Mouse (Mus musculus) neural tube, embryonic 11.5 days (tissue): ENCODE data around the gene Cdh23. TPM values are rescaled to one million over a fixed set of nuclear protein-coding genes. Genes with fewer than 3 reads are reported as not detected.

ENCODE experiments used
- ATAC-seq: fragments of 200-750 bp; cut with Nextera tagmentation; 2 replicates; pipeline ENCODE4 v1.8.0; 2017; ENCODE audit warnings: moderate number of reproducible peaks, mild to moderate bottlenecking, moderate TSS enrichment, moderate library complexity; ENCODE audit not compliant: insufficient read depth, low FRiP score, low TSS enrichment
- DNase-seq: peaks from one replicate; pipeline ENCODE4 v3.0.0-alpha.2; 2015; ENCODE audit warnings: low spot score
- H3K27ac ChIP-seq: fragments of 300-500 bp; sonication (generic); 2 replicates; pipeline ENCODE4 v1.5.1; 2014; ENCODE audit warnings: low read depth, mild to moderate bottlenecking, low read length
- H3K27me3 ChIP-seq: fragments of 300-500 bp; sonication (generic); 2 replicates; pipeline ENCODE4 v1.6.1; 2014; ENCODE audit warnings: mild to moderate bottlenecking, low read length, mixed read lengths; ENCODE audit not compliant: control insufficient read depth, insufficient read depth
- H3K36me3 ChIP-seq: fragments of 300-500 bp; sonication (generic); 2 replicates; pipeline ENCODE4 v1.6.1; 2014; ENCODE audit warnings: mild to moderate bottlenecking, low read length, moderate library complexity, mixed read lengths; ENCODE audit not compliant: control insufficient read depth, insufficient read depth
- H3K4me1 ChIP-seq: fragments of 300-500 bp; sonication (generic); 2 replicates; pipeline ENCODE4 v1.6.1; 2014; ENCODE audit warnings: low read length, mixed read lengths; ENCODE audit not compliant: control insufficient read depth, insufficient read depth
- H3K4me2 ChIP-seq: fragments of 300-500 bp; sonication (generic); 2 replicates; pipeline ENCODE4 v1.6.1; 2014; ENCODE audit warnings: low read depth, mild to moderate bottlenecking, moderate library complexity
- H3K4me3 ChIP-seq: fragments of 300-500 bp; sonication (generic); 2 replicates; pipeline ENCODE4 v1.5.1; 2014; ENCODE audit warnings: low read depth, low read length
- H3K9ac ChIP-seq: fragments of 300-500 bp; sonication (generic); 2 replicates; pipeline ENCODE4 v1.6.1; 2014; ENCODE audit warnings: mild to moderate bottlenecking, low read length
- H3K9me3 ChIP-seq: fragments of 300-500 bp; sonication (generic); 2 replicates; pipeline ENCODE4 v1.6.1; 2016; ENCODE audit warnings: low read length; ENCODE audit not compliant: control insufficient read depth
- WGBS: fragments of 180-500 bp; shearing (Covaris S2); extraction: QIAGEN DNeasy Blood & Tissue Kit; methylation state at CpG from one replicate; pipeline ENCODE4 v1.1.7; 2014; 5-methylcytosine and 5-hydroxymethylcytosine counted together
- polyA plus RNA-seq: library from polyadenylated mRNA; unstranded; fragments of >200 nt; fragmentation: Nextera tagmentation; extraction: Ambion mirVana; gene quantifications from 2 replicates; pipeline ENCODE4 v1.2.1, GENCODE M21; 2014

Gene Cdh23
- polyA plus RNA-seq, 1 experiment from 2014 or later: 0.50 TPM

- DNase-seq: no peak
- H3K9ac ChIP-seq: no peak overlapping the region
- WGBS: 88% methylated on average over 6 of the region's 6 CpGs
- ATAC-seq: no peak
- H3K9me3 ChIP-seq: no peaks in the 10 kb centered on the region
- H3K4me3 ChIP-seq: no peak overlapping the region
- H3K27me3 ChIP-seq: no peaks in the 10 kb centered on the region
- no peak overlapping the region for H3K27ac ChIP-seq
- H3K36me3 ChIP-seq: no peaks in the 10 kb centered on the region
- H3K4me2 ChIP-seq: no peak overlapping the region
- H3K4me1 ChIP-seq: peaks cover 4% of the 10 kb centered on the region; the same call in 1 of the 2 replicates
Measured at GRCm38 (mm10) chr10:60369405-60369804, 326.9 kb downstream of the Cdh23 start.

- Histone ChIP-seq H3K4me1 (no peaks in the 10 kb centered on the region), H3K27me3 (no peaks in the 10 kb centered on the region), H3K9me3 (no peaks in the 10 kb centered on the region), H3K4me2 (no peak overlapping the region), H3K36me3 (no peaks in the 10 kb centered on the region), H3K9ac (no peak overlapping the region), H3K27ac (no peak overlapping the region), H3K4me3 (no peak overlapping the region)
- no peak for DNase-seq
- 84% methylated on average over 4 of the region's 4 CpGs for WGBS
- ATAC-seq: no peak
Measured at GRCm38 (mm10) chr10:60367904-60368303, 328.4 kb downstream of the Cdh23 start.

GRCm38 (mm10) chr10:60367145-60367544 lies 329.1 kb downstream of the Cdh23 start:
- no peaks in the 10 kb centered on the region for H3K9me3 ChIP-seq
- 0 out of 2 replicates have a peak, but pooled peaks cover 2% of the 10 kb centered on the region for H3K4me1 ChIP-seq
- no peak overlapping the region for H3K4me2 ChIP-seq
- WGBS: 85% methylated on average over 2 of the region's 2 CpGs
- H3K27ac ChIP-seq: no peak overlapping the region
- ATAC-seq: no peak
- no peaks in the 10 kb centered on the region for H3K36me3 ChIP-seq
- no peaks in the 10 kb centered on the region for H3K27me3 ChIP-seq
- no peak for DNase-seq
- no peak overlapping the region for H3K9ac ChIP-seq
- H3K4me3 ChIP-seq: no peak overlapping the region

- H3K36me3 ChIP-seq: no peaks in the 10 kb centered on the region
- no peak overlapping the region for H3K9ac ChIP-seq
- H3K4me1 ChIP-seq: 0 out of 2 replicates have a peak, but pooled peaks cover 4% of the 10 kb centered on the region
- no peak for ATAC-seq
- no peak overlapping the region for H3K4me3 ChIP-seq
- no peak for DNase-seq
- no peak overlapping the region for H3K4me2 ChIP-seq
- no peak overlapping the region for H3K27ac ChIP-seq
- no peaks in the 10 kb centered on the region for H3K9me3 ChIP-seq
- H3K27me3 ChIP-seq: no peaks in the 10 kb centered on the region
- 64% methylated on average over 6 of the region's 6 CpGs for WGBS
Measured at GRCm38 (mm10) chr10:60363426-60363825, 332.9 kb downstream of the Cdh23 start.

- DNase-seq (no peak), ATAC-seq (no peak)
- Histone ChIP-seq H3K36me3 (no peaks in the 10 kb centered on the region), H3K4me2 (no peak overlapping the region), H3K27ac (no peak overlapping the region), H3K27me3 (no peaks in the 10 kb centered on the region), H3K4me1 (0 out of 2 replicates have a peak, but pooled peaks cover 4% of the 10 kb centered on the region), H3K4me3 (no peak overlapping the region), H3K9ac (no peak overlapping the region), H3K9me3 (no peaks in the 10 kb centered on the region)
- WGBS: 36% methylated on average over 2 of the region's 2 CpGs
Measured at GRCm38 (mm10) chr10:60362310-60362628, 334.0 kb downstream of the Cdh23 start.

- ATAC-seq: no peak
- WGBS: 48% methylated on average over 12 of the region's 12 CpGs
- Histone ChIP-seq H3K4me3 (no peak overlapping the region), H3K36me3 (no peaks in the 10 kb centered on the region), H3K27ac (no peak overlapping the region), H3K9me3 (no peaks in the 10 kb centered on the region), H3K4me1 (0 out of 2 replicates have a peak, but pooled peaks cover 4% of the 10 kb centered on the region), H3K9ac (no peak overlapping the region), H3K4me2 (no peak overlapping the region), H3K27me3 (no peaks in the 10 kb centered on the region)
- no peak for DNase-seq
Measured at GRCm38 (mm10) chr10:60361615-60362309, 334.5 kb downstream of the Cdh23 start.

- 0 out of 2 replicates have a peak, but pooled peaks cover 4% of the 10 kb centered on the region for H3K4me1 ChIP-seq
- no peak overlapping the region for H3K4me2 ChIP-seq
- H3K36me3 ChIP-seq: no peaks in the 10 kb centered on the region
- no peak overlapping the region for H3K9ac ChIP-seq
- H3K4me3 ChIP-seq: no peak overlapping the region
- no peak overlapping the region for H3K27ac ChIP-seq
- no peaks in the 10 kb centered on the region for H3K27me3 ChIP-seq
- ATAC-seq (no peak), DNase-seq (no peak)
- H3K9me3 ChIP-seq: no peaks in the 10 kb centered on the region
- 33% methylated on average over 4 of the region's 4 CpGs for WGBS
Measured at GRCm38 (mm10) chr10:60358776-60359175, 337.5 kb downstream of the Cdh23 start.

- ATAC-seq: no peak
- WGBS: 92% methylated on average over 14 of the region's 14 CpGs
- DNase-seq: no peak
- Histone ChIP-seq H3K4me2 (no peak overlapping the region), H3K36me3 (no peaks in the 10 kb centered on the region), H3K4me1 (0 out of 2 replicates have a peak, but pooled peaks cover 4% of the 10 kb centered on the region), H3K4me3 (no peak overlapping the region), H3K9ac (no peak overlapping the region), H3K9me3 (no peaks in the 10 kb centered on the region), H3K27ac (no peak overlapping the region), H3K27me3 (no peaks in the 10 kb centered on the region)
Measured at GRCm38 (mm10) chr10:60357901-60358300, 338.4 kb downstream of the Cdh23 start.

- Histone ChIP-seq H3K9me3 (no peaks in the 10 kb centered on the region), H3K9ac (no peak overlapping the region), H3K4me1 (0 out of 2 replicates have a peak, but pooled peaks cover 4% of the 10 kb centered on the region), H3K4me2 (no peak overlapping the region), H3K27me3 (no peaks in the 10 kb centered on the region), H3K4me3 (no peak overlapping the region), H3K36me3 (no peaks in the 10 kb centered on the region), H3K27ac (no peak overlapping the region)
- ATAC-seq (no peak), DNase-seq (no peak)
- 91% methylated on average over 4 of the region's 4 CpGs for WGBS
Measured at GRCm38 (mm10) chr10:60357441-60357840, 338.8 kb downstream of the Cdh23 start.
